Mouse (Mus musculus): ENCODE results near the gene Pde1a. TPM values are rescaled to one million over a fixed set of nuclear protein-coding genes. Genes with fewer than 3 reads are reported as not detected.

Gene Pde1a
- 1 to 10 TPM; 1.7 to 2.4 TPM for total RNA-seq (2021)
- long read RNA-seq, experiment 1, partial matches to known transcripts: 0 of 1 reads
- long read RNA-seq, experiment 1, other reads (novel, unspliced or antisense): 1 of 1 reads
- long read RNA-seq, experiment 2, partial matches to known transcripts: 0 of 2 reads
- long read RNA-seq, experiment 2, other reads (novel, unspliced or antisense): 2 of 2 reads

DNA sequence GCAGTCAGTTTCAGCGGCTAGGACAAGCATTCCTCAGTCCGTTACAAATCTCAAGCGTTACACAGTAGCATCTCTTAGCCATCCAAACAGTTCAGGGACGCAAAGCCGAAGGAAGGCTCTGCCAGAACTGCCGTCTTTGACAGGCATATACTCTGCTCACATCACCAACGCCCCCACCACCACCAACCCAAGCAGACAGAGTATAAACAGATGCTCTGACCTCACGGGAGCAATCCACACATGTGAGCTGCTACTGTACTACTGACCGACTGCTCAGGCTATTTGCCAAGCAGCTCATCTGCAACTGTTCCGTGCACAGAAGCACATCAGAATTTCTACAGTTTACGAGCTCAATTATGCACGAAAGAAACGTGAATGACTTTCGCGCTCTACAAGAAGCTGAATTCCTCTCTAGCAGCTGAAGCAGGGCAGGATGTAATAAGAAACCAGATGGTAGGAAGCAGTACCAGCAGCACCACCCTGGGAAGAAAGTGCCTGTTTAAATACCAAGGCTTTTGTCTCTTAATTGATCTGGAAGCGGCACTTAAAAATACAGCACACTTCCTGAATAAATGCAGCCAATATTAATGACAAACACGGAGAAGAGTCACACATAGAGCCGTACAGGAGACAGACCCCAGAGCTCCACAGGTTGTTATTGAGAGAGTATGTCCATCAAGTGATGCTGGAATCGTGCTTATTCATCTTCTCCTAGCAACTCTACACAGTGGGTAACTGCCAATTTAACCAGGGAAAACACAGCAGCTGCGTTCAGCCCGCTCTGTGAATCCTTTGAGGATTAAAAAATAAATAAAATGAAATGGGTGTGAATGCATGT, at the start of gene Pde1a:
TSS of gene Pde1a (minus strand) at position 598 of the 838 bp plus-strand sequence.
- intact Hi-C loops (cut with DNase I): no loop called here
- no peak for DNase-seq

DNA sequence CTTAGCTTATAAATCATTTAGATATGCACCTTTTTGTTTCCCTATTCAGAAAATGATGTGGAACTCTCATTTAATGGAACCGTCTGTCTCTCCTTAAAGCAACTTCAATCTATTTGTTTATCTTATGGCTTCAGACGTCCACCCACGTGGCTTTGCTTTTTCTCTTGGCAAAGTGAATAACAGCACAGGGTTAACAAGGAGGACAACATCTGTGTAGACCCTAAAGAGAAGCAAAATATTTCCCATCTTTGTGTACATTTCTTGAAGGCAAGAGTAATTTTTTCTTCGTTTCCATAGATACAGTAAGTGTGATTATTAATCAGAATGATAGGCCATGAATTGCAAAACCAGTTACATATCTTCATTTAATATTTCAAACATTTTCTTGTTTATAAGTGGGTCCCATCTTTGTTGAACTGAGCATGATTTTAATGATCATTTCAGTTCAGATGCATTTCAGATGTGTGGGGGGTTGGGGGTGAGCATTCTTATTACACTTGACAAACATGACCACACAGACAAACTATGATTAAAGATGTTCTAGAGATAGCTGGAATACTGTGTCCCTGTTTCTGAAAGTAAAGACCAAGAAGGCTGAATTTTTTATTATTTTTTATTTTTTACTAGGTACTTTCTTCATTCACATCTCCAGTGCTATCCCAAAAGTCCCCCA, 49.5 kb upstream of the Pde1a start:
- no peak for DNase-seq
- intact Hi-C loops (cut with DNase I): no loop called here

DNA sequence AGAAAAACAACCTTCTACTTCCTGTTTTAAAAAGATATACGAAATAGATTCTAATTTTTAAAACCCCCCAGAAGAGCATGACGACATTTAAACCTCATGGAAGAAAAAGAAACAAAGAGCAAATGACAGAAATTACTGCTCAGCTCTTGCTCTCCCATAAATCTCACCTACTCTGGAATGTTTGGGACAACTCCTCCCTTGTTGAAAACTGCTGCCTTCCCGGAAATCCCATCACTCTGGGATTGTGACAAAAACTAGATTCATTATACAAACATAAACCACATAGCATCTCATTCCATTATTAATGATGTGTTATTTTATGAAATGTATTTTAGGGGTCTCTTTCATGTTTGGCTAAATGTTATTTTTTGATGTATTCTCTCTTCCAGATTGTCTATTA, 48.9 kb upstream of the Pde1a start:
- intact Hi-C loops (cut with DNase I): no loop called here
- DNase-seq: no peak

DNA sequence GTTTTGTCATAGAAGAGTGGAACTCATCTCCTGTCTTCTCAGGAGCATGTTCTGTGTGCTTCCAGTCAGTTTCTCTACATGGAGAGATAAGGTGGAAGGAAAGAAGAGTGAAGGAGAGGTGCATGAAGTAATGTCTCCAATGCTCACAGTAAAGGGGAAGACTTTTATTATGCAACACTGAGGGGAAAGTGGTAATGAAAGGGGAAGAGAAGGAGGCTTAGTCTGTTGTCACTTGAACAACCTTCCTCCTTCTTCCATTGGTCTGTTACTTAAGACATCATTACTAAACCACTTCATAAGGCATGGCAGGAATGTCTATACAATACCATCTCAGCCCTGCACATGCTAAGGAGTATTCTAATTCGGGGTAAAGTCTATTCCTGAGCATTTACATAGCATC, 38.8 kb upstream of the Pde1a start:
- intact Hi-C loops (cut with DNase I): no loop called here

DNA sequence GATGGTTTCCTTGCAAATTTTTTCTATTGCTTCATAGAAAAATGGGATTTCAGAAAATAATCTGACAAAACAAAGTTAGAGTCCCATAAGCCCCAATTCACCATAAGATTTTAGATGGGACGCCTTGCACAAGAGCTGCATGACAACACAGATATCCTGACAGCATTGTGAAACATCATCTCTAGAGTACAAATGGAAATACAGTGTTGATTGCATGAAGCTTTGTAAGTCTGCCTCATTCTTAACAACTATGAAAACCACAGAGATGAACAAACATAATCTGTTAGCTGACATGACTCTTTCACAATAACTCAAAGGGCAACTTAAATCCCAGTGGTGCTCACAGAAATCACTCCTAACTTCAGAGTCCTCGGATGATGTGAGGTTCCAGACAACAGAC, 29.5 kb upstream of the Pde1a start:
- intact Hi-C loops (cut with DNase I): no loop called here
- no peak for DNase-seq

More for the DNA sequence above, 38.8 kb upstream of the Pde1a start:
- no peak for DNase-seq

DNA sequence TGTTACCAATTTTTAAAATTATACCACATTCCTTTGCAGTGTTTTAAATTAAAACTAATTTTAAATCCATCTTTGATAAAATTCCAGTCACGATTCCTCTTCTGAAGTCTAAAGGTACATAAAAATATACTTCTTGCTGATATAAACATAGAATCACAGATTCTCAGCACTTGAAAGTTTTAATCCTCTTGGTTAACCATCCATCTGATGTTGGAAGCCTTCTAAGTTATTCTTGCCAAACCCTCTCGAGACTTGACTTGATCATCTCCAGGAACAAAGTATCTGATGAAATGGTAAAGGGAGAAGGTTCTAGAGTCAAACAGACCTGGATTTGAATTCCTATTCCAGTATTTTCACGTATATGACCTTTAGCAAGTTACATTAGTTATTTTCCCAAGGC, 28.9 kb upstream of the Pde1a start:
- intact Hi-C loops (cut with DNase I): no loop called here

DNA sequence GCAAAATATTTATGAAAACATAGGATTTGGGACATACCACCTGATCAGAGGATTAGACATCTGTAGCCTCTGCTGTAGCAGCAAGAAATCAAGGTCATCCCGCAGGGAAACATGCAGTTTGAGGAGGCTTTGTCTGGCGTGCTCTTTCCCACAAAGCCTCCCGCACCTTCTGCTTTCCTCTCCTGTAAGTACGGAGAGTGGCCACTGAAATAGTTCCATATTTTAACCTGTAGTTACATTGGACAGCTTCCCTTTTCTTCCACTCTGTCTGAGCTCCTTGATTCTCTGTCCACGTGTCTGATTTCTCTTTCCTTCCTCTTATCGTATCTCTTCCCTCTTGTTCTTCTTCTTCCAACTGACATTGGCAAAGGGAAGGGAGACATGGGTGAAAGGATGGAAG, 20.8 kb upstream of the Pde1a start:
- DNase-seq: no peak
- intact Hi-C loops (cut with DNase I): no loop called here

More for the DNA sequence above, 28.9 kb upstream of the Pde1a start:
- no peak for DNase-seq

DNA sequence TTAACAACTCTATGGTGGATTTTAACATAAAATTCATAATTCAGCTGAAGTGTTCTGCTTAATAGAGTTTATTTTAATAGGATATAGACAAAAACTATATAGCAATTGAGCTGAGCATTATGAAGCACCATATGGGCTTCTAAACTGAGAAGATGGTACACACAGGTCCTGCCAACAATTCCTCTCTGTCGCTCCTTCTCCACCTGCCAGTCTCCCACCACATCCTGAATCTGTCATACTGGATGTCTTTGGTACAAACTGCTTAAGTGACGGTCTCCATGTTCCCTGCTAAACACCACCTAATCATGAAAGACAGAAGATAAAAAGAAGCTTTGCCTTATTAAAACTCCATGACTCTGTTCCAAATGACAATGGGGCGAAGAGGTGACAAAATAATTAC, 20.1 kb upstream of the Pde1a start:
- no peak for DNase-seq
- intact Hi-C loops (cut with DNase I): no loop called here

DNA sequence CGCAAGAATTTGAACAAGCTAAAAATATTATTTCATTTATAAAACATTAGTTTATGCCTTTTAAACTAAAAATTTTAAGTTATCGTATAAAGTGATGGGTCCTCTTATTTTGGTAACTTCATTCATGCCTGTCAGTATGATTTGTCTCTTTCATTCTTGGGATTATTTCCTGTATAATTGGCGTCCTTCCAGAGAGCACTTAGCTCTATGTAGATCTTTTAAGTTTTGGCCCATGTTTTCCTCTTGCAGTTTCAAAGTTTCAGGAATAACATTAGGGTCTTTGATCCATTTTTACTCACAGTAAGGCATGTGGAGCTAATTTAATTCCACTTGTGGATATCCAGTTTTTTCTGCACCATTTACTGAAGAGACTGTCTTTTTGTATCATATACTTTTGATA, 5.8 kb upstream of the Pde1a start:
- DNase-seq: no peak
- intact Hi-C loops (cut with DNase I): no loop called here

DNA sequence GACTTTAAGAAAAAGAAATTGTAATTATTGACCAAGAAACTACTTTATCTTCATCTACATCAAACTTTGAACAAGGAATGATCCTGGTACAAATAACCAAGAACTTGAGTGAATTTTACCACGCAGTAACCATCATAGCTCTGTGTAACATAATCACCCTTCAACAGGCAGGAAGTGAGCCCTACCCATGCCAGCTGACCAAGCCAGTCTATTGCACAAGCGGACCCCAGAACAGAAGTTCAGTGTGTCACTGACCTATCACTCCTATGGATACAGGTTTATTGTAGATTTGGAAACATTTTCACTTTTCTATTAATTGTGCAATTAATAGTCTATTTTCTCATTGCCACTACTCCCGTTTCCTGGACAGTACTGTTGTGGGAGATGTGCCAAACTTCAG, 3.4 kb upstream of the Pde1a start:
- intact Hi-C loops (cut with DNase I): no loop called here
- no peak for DNase-seq

DNA sequence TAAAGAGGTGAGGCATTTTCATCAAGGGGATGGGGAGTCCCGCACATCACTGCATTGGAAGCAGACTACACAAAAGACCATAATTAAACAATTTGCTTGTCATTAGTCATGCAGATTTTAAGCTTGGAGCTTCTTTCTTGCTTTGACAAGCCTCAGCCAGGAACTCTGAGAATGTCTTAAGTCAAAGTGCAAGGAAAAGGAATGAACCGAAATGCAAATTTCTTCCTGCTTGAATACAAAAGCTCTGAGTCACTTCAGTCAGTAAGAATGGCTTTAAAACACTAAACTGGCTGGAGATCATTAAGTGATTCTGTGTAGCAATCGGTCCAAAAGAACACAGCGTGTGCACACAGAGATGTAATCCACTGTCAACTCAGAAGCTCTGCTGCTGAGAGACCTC, 2.6 kb downstream of the Pde1a start:
- intact Hi-C loops (cut with DNase I): no loop called here

DNA sequence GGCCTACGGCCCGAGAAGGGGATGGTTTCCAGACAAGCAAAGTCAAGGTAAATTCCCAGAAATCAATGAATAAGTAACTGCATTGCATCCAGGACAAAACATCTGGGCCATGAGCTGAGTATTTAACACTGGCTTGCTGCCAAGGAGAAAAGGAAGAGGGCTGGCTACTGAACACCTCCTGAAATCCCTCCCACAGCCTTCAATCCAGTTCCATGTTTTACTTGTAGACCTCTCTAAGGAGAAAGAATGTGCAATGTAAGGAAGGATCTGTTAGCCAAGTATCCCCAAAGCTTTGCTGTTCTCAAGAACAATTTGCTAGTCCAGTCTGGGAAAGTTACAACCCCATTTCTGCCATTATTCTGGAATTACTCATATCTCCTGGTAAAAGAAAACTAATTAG, 42.4 kb downstream of the Pde1a start:
- no peak for DNase-seq
- intact Hi-C loops (cut with DNase I): no loop called here

More for the DNA sequence above, 2.6 kb downstream of the Pde1a start:
- DNase-seq: no peak

DNA sequence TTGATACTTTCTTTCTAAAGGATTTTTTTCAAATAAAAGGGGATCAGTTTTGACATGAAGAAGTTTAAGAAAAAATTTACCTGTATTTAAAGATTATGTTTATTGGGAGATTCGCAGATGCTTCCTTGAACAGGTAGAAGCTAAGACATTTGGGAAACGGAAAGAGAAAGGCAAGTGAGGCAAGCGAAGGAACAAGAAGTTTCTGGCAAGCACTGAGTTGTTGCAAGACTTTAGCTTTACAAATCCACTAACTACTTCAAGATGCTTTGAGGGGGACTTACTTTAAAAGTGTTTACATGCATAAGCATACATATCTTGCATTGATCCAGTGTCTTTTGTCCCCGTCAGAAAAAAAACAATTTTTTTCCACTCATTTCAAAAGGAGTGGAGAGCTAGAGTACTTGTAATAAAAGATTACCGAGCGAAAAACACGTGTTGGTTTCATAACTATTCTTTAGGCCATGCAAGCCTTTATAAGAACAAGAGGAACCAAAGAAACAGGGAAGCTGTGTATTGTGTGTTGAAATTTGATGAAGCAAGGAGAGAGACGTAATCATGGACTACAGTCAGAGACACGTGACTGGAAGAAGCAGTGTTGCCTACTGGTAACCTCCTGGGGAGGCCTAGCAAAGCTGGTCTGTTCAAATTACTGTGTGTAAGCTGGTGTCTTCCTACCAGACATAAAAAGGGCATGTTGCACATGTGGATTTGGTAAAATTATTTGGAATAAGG, 49.0 kb downstream of the Pde1a start:
- intact Hi-C loops (cut with DNase I): no loop called here
- DNase-seq: no peak

DNA sequence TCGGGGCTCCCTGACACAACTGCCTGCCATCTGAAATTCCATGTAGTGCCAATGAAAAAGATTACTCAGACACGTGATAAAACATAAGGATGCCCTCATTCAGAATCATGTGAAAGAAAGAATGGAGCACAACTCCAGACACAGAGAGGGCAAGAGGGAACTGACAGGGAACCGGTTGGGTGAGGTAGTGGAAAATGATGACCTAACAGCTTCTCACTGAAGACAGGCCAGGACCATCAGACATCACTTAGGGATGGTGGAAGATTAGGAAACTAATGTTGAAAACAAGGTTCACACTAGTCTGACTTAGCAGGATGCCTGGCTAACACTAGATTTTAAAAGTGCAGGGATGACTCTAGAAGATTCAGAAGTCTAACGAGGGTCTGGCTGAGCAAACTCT, 49.6 kb downstream of the Pde1a start:
- intact Hi-C loops (cut with DNase I): no loop called here

DNA sequence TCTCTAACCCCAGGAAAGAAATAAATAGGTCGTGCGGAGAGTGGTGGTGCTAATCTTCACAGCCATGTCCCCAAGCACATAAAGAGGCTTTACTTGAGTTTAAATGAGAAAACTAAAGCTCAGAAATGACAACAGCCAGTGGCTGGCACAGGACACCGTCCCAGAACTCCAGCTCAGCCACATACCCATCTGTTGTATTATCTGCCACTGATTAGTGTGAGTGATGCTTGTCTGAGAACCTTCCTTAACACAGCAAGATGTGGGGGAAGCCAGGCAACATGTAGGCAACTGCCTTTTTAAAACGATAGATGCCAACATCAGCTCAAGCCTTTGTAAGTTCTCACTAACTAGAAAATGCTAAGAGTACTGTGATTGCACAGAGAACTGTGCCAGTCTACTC, 52.9 kb downstream of the Pde1a start:
- intact Hi-C loops (cut with DNase I): no loop called here
- DNase-seq: no peak

More for the DNA sequence above, 49.6 kb downstream of the Pde1a start:
- DNase-seq: no peak

DNA sequence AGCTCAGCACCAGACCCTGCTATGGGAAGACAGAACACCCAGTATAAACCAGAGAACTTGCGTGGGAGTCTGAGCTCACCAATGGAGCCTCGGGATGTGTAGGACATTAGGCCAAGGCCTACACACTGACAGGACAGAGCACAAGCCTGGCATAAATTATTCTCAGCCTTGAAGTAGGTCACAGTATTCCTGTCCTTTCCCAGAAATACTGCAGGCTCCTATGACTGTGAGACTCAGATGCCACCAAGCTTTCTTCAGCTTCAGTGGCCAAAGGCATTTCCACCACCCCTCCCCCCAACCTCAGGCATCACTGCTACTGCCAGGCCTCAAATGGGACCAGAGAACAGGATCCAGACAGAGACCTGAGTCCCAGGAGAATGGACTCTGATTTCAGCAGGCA, 54.7 kb downstream of the Pde1a start:
- DNase-seq: no peak
- intact Hi-C loops (cut with DNase I): no loop called here

DNA sequence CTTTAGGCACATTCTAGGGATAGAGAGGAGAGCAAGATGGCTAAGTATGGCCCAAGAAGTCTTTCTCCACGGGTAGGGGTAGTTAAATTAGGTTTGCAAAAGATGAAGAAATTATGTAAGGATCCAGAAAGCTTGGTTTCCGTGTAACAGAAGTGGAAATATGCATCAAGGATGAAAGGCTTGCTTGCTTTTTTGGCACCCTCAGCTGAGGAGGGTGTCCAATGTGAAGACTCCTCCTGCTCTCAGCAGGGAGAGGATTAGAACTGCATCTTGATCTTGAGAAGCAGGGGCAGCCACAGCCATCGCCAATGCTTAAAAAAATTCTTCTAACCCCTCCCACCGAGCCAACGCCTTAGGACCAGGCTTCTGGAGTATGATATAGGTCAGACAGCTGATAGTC, 55.2 kb downstream of the Pde1a start:
- DNase-seq: no peak
- intact Hi-C loops (cut with DNase I): no loop called here

DNA sequence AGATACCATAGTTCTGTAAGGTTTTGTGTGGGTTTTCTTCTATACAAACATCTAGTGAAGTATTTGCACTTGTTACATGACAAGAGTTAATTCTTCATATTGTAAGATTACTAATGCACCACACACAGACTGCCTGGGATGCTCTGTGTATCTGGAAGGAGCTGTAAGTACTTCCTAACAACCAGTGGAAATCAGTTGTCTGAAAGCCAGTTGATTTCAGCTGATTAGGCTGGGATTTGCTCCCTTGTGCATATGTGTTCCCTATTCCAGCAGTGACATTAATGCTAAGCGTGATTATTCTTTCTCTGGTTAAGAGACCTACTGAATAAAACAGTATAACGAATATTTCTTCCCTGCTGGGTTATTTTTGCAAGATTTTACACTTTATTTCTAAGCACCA, 55.8 kb downstream of the Pde1a start:
- intact Hi-C loops (cut with DNase I): no loop called here
- no peak for DNase-seq

DNA sequence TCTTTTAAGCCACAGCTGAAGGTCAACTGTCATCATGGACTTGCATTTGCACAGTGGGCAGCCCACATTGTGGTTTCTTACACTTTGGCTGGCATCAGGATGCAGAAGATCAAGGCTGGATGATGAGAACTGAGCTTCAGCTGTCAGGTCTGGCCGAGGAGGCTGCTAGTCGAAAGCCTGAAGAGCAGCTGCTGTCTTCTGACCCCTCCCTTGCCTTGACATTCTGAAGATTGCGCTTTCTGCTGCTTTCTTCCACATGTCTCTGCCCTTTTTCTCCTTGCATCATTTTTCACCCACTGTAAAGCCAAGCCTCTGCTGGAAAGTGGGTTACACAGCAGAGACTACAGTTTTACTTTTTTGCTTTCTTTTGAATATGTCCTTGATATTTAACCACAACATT, 59.5 kb downstream of the Pde1a start:
- intact Hi-C loops (cut with DNase I): no loop called here
- DNase-seq: no peak

DNA sequence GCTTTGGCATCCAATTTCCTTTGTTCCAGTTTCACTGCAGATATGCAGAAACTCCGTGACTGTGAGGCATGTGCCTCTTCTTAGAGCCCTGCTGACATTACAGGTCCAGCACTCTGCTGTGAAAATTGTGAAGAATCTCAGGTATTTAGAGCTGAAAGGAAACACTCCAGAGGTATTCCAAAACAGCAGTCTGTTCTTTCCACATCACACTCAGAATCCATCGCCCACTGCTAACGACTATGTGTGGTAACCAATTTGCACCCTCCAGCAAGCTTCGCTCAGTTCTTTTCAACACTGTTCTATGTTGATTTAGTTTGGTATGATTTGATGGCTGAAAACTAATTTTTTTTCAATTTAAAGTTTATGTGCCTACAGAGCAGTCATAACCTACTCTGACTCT, 62.8 kb downstream of the Pde1a start:
- intact Hi-C loops (cut with DNase I): no loop called here
- no peak for DNase-seq

DNA sequence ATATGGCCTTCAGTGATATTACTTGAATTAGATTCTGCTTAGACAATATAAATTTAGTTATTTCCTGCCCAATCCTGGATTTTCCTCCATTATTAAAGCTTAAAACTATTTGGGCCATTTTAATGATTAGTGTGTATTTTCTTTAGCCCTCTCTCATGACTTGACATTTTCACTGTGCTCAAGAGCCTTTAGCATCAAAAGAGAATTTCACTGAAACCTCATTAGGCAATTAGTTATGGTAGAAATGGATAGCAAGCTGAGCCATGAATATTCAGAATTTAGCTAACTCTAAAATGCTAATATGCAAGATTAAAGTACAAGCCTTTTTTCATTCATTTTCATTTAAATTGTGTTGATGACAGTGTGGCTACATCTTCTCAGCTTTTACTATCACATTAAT, 73.2 kb downstream of the Pde1a start:
- intact Hi-C loops (cut with DNase I): no loop called here
- no peak for DNase-seq
